Mouse (Mus musculus): ENCODE measurements around the gene Zg16. TPM values are rescaled to one million over a fixed set of nuclear protein-coding genes. Genes with fewer than 3 reads are reported as not detected.

The Zg16 gene
- polyA plus RNA-seq, 1 experiment from 2014 or later = not detected

- no peak for ATAC-seq (ENCODE audit: low FRiP score, low read depth)
- Histone ChIP-seq H3K9me3 (no peaks in the 10 kb centered on the region), H3K36me3 (peaks cover 33% of the 10 kb centered on the region), H3K4me1 (peaks cover 72% of the 10 kb centered on the region), H3K9ac (peak overlapping the region; percentile 89), H3K27me3 (replicated peaks) (no peaks in the 10 kb centered on the region), H3K4me3 (peak overlapping the region; percentile 98; the same call in 1 of the 2 replicates), H3K27ac (no peak overlapping the region), H3K4me2 (replicated peaks) (peak overlapping the region; percentile 98)
- WGBS = 83% methylated on average over 7 of the region's 7 CpGs
Observed at GRCm38 (mm10) chr7:127022528-127023271, 64.4 kb downstream of the Zg16 start.

GRCm38 (mm10) chr7:127021563-127022527, 65.3 kb downstream of the Zg16 start:
- H3K4me1 ChIP-seq = peaks cover 72% of the 10 kb centered on the region
- WGBS = 39% methylated on average over 5 of the region's 5 CpGs
- ATAC-seq (ENCODE audit: low FRiP score, low read depth) = no peak

GRCm38 (mm10) chr7:127020901-127021562, 66.1 kb downstream of the Zg16 start, which contains the start of the genes Gm42742 and Prrt2:
Gene Gm42742, minus strand, starts transcription at chr7:127021097.
Gene Prrt2, minus strand, starts transcription at chr7:127021211.
- Histone ChIP-seq H3K36me3 (peaks cover 33% of the 10 kb centered on the region), H3K9me3 (no peaks in the 10 kb centered on the region), H3K27me3 (replicated peaks) (no peaks in the 10 kb centered on the region), H3K9ac (peak within 1 kb of the TSS; percentile 69), H3K4me2 (replicated peaks) (peak within 1 kb of the TSS; percentile 98), H3K27ac (peak within 1 kb of the TSS; percentile 57), H3K4me3 (peak within 1 kb of the TSS; percentile 44), H3K4me1 (peaks cover 74% of the 10 kb centered on the region)
- under 1% methylated on average over 37 of the region's 37 CpGs for WGBS
- ATAC-seq (ENCODE audit: low FRiP score, low read depth) = no peak

More at GRCm38 (mm10) chr7:127021563-127022527, 65.3 kb downstream of the Zg16 start:
- Histone ChIP-seq H3K9me3 (no peaks in the 10 kb centered on the region), H3K9ac (peak overlapping the region; percentile 69), H3K27me3 (replicated peaks) (no peaks in the 10 kb centered on the region), H3K36me3 (peaks cover 33% of the 10 kb centered on the region), H3K27ac (0 out of 2 replicates have a peak overlapping the region, but pooled peaks have one; percentile 57), H3K4me2 (replicated peaks) (peak overlapping the region; percentile 98), H3K4me3 (peak overlapping the region; percentile 44; the same call in 1 of the 2 replicates)

GRCm38 (mm10) chr7:127020491-127020890, 66.6 kb downstream of the Zg16 start:
- Histone ChIP-seq H3K4me2 (replicated peaks) (peak overlapping the region; percentile 98), H3K9ac (peak overlapping the region; percentile 69), H3K27ac (no peak overlapping the region), H3K36me3 (peaks cover 35% of the 10 kb centered on the region), H3K9me3 (no peaks in the 10 kb centered on the region), H3K27me3 (replicated peaks) (no peaks in the 10 kb centered on the region), H3K4me3 (peak overlapping the region; percentile 44), H3K4me1 (peaks cover 80% of the 10 kb centered on the region)
- ATAC-seq (ENCODE audit: low FRiP score, low read depth) = no peak
- WGBS = 39% methylated on average over 5 of the region's 5 CpGs

GRCm38 (mm10) chr7:127020031-127020430, 67.1 kb downstream of the Zg16 start:
- no peaks in the 10 kb centered on the region for H3K27me3 ChIP-seq (replicated peaks)
- H3K27ac ChIP-seq = no peak overlapping the region; the same call in 1 of the 2 replicates
- WGBS = 80% methylated on average over 3 of the region's 3 CpGs
- H3K9me3 ChIP-seq = no peaks in the 10 kb centered on the region
- H3K4me2 ChIP-seq (replicated peaks) = peak overlapping the region; percentile 98
- ATAC-seq (ENCODE audit: low FRiP score, low read depth) = no peak
- H3K4me1 ChIP-seq = peaks cover 84% of the 10 kb centered on the region
- H3K4me3 ChIP-seq = peak overlapping the region; percentile 44
- peaks cover 38% of the 10 kb centered on the region for H3K36me3 ChIP-seq
- peak overlapping the region; percentile 69 for H3K9ac ChIP-seq

GRCm38 (mm10) chr7:127019306-127019960, 67.7 kb downstream of the Zg16 start:
- H3K4me1 ChIP-seq = peaks cover 84% of the 10 kb centered on the region
- peaks cover 36% of the 10 kb centered on the region for H3K36me3 ChIP-seq
- H3K27me3 ChIP-seq (replicated peaks) = no peaks in the 10 kb centered on the region
- 81% methylated on average over 14 of the region's 14 CpGs for WGBS
- H3K9ac ChIP-seq = peak overlapping the region; percentile 69; the same call in 1 of the 2 replicates
- no peak overlapping the region for H3K4me3 ChIP-seq
- peak overlapping the region; percentile 98 for H3K4me2 ChIP-seq (replicated peaks)
- H3K27ac ChIP-seq = no peak overlapping the region; the same call in 1 of the 2 replicates
- ATAC-seq (ENCODE audit: low FRiP score, low read depth) = no peak
- no peaks in the 10 kb centered on the region for H3K9me3 ChIP-seq

- H3K4me3 ChIP-seq = no peak overlapping the region
- peak overlapping the region; percentile 22; the same call in 1 of the 2 replicates for H3K4me2 ChIP-seq (replicated peaks)
- H3K4me1 ChIP-seq = peaks cover 81% of the 10 kb centered on the region
- no peaks in the 10 kb centered on the region for H3K27me3 ChIP-seq (replicated peaks)
- H3K36me3 ChIP-seq = peaks cover 36% of the 10 kb centered on the region
- no peak overlapping the region for H3K27ac ChIP-seq
- no peak for ATAC-seq (ENCODE audit: low FRiP score, low read depth)
- H3K9ac ChIP-seq = peak overlapping the region; percentile 36; the same call in 1 of the 2 replicates
- WGBS = 88% methylated on average over 15 of the region's 15 CpGs
- no peaks in the 10 kb centered on the region for H3K9me3 ChIP-seq
Observed at GRCm38 (mm10) chr7:127018416-127019305, 68.5 kb downstream of the Zg16 start.

GRCm38 (mm10) chr7:127017950-127018345, 69.2 kb downstream of the Zg16 start:
- Histone ChIP-seq H3K27me3 (replicated peaks) (no peaks in the 10 kb centered on the region), H3K9me3 (no peaks in the 10 kb centered on the region), H3K9ac (no peak overlapping the region), H3K27ac (no peak overlapping the region), H3K36me3 (peaks cover 36% of the 10 kb centered on the region), H3K4me1 (peaks cover 74% of the 10 kb centered on the region), H3K4me2 (replicated peaks) (peak overlapping the region; percentile 22; the same call in 1 of the 2 replicates), H3K4me3 (no peak overlapping the region)
- WGBS = 67% methylated on average over 6 of the region's 6 CpGs
- ATAC-seq (ENCODE audit: low FRiP score, low read depth) = no peak

GRCm38 (mm10) chr7:127016971-127017949, 69.9 kb downstream of the Zg16 start, which contains the start of gene Pagr1a:
Gene Pagr1a, minus strand, starts transcription at chr7:127017352.
- peak within 1 kb of the TSS; percentile 61 for H3K4me3 ChIP-seq
- peak within 1 kb of the TSS; percentile 86 for H3K27ac ChIP-seq
- 4% methylated on average over 39 of the region's 39 CpGs for WGBS
- ATAC-seq (ENCODE audit: low FRiP score, low read depth) = peak; percentile 78
- H3K9me3 ChIP-seq = no peaks in the 10 kb centered on the region
- no peaks in the 10 kb centered on the region for H3K27me3 ChIP-seq (replicated peaks)
- H3K36me3 ChIP-seq = peaks cover 31% of the 10 kb centered on the region
- H3K4me2 ChIP-seq (replicated peaks) = peak within 1 kb of the TSS; percentile 94
- H3K4me1 ChIP-seq = peaks cover 67% of the 10 kb centered on the region
- peak within 1 kb of the TSS; percentile 80 for H3K9ac ChIP-seq

All from neural tube, embryonic 12.5 days (tissue).